In genomic region chr15:3270646-3271077, GRCm38 (mm10) we compare ENCODE assay signal across 7 mouse cellular contexts. TPM values are rescaled to one million over a fixed set of nuclear protein-coding genes. Genes with fewer than 3 reads are reported as not detected.
DNase-seq lines count a peak whose midpoint lies in the region; ATAC-seq lines count a peak whose summit lies in the region.

No protein-coding gene starts in this region.

- intact Hi-C loops in gastrocnemius, postnatal 36 days (cut with DNase I): loop anchor here (5.0 kb wide), 1 partner anchor 43 kb away; no protein-coding TSS in a partner anchor
- intact Hi-C loops in left cerebral cortex, postnatal 36 days (cut with DNase I): loop anchor here (5.0 kb wide), 1 partner anchor 43 kb away; no protein-coding TSS in a partner anchor

- H3K27ac ChIP-seq in intestine, embryonic 14.5 days (ENCODE audit: low read depth): peak overlapping the region; percentile 91
- H3K27ac ChIP-seq in midbrain, embryonic 10.5 days (replicated peaks): peak overlapping the region; percentile 88

- no peaks in the 10 kb centered on the region for H3K27me3 ChIP-seq in intestine, embryonic 14.5 days (replicated peaks; ENCODE audit: control insufficient read depth, insufficient read depth, low read length)
- no peaks in the 10 kb centered on the region for H3K27me3 ChIP-seq in midbrain, embryonic 10.5 days (ENCODE audit: low read depth, poor library complexity, severe bottlenecking)

- H3K36me3 ChIP-seq in intestine, embryonic 14.5 days (ENCODE audit: control insufficient read depth, insufficient read depth, low read length): peaks cover 4% of the 10 kb centered on the region; the same call in 1 of the 2 replicates
- H3K36me3 ChIP-seq in midbrain, embryonic 10.5 days: no peaks in the 10 kb centered on the region

- peak overlapping the region; percentile 51 for H3K9ac ChIP-seq in intestine, embryonic 14.5 days (ENCODE audit: low read length)

- no peaks in the 10 kb centered on the region for H3K9me3 ChIP-seq in intestine, embryonic 14.5 days (ENCODE audit: control insufficient read depth, low read length)
- no peaks in the 10 kb centered on the region for H3K9me3 ChIP-seq in midbrain, embryonic 10.5 days (replicated peaks)

- peak; percentile 76 for DNase-seq in adrenal gland, adult 8-10 months
- DNase-seq in embryo, embryonic 11 days: peak; percentile 69
- peak; percentile 68 to 83 for DNase-seq in gastrocnemius, postnatal 36 days
- peak; percentile 94 for DNase-seq in intestine, embryonic 14.5 days (ENCODE audit: low spot score)
- peak; percentile 26 to 57 for DNase-seq in left cerebral cortex, postnatal 36 days (ENCODE audit: low spot score in 2 of 2)
- peak; percentile 70 for DNase-seq in midbrain, embryonic 10.5 days (ENCODE audit: low spot score)
- peak; percentile 35 for DNase-seq in spleen, adult 12 weeks (ENCODE audit: low spot score)

- H3K4me3 ChIP-seq in intestine, embryonic 14.5 days (ENCODE audit: low read depth, low read length): peak overlapping the region; percentile 42
- H3K4me3 ChIP-seq in midbrain, embryonic 10.5 days: peak overlapping the region; percentile 48

- 2% methylated on average over 12 of the region's 12 CpGs for WGBS in intestine, embryonic 14.5 days
- 7% methylated on average over 12 of the region's 12 CpGs for WGBS in midbrain, embryonic 10.5 days

- H3K4me1 ChIP-seq in intestine, embryonic 14.5 days (replicated peaks; ENCODE audit: control insufficient read depth, insufficient read depth, low read length): peaks cover 9% of the 10 kb centered on the region; the same call in 1 of the 2 replicates
- H3K4me1 ChIP-seq in midbrain, embryonic 10.5 days: peaks cover 21% of the 10 kb centered on the region

- peak overlapping the region; percentile 56 for H3K4me2 ChIP-seq in intestine, embryonic 14.5 days (ENCODE audit: low read length)

- ATAC-seq in intestine, embryonic 14.5 days (replicated peaks; ENCODE audit: low FRiP score, low TSS enrichment, low read depth): peak; percentile 92

RNA-seq across cellular contexts. Expression of gene Selenop, which starts 2.3 kb away (rescaled TPM):
- 100 to 1,000 TPM; 265 to 408 (median 353) TPM for total RNA-seq in adrenal gland, adult 8-10 months (2022)
- 100 to 1,000 TPM; 109 to 124 TPM for total RNA-seq in gastrocnemius, postnatal 36 days (2021)
- polyA plus RNA-seq in intestine, embryonic 14.5 days (2014; fragmentation: Nextera tagmentation; extraction: Ambion mirVana): 153 and 172 TPM in 2 replicates
- total RNA-seq in left cerebral cortex, postnatal 36 days (2021): 100 to 1,000 TPM; 300 to 351 TPM
- 53.5 and 61.5 TPM in 2 replicates for polyA plus RNA-seq in midbrain, embryonic 10.5 days (2016; fragmentation: Nextera tagmentation; extraction: Ambion mirVana)

RNA-seq across cellular contexts. Expression of gene Ccdc152, which starts 32.7 kb away (rescaled TPM):
- total RNA-seq in adrenal gland, adult 8-10 months (2022): not detected
- total RNA-seq in gastrocnemius, postnatal 36 days (2021): not detected
- 0.16 and 0.24 TPM in 2 replicates for polyA plus RNA-seq in intestine, embryonic 14.5 days (2014; fragmentation: Nextera tagmentation; extraction: Ambion mirVana)
- total RNA-seq in left cerebral cortex, postnatal 36 days (2021): not detected
- not detected in 2 replicates for polyA plus RNA-seq in midbrain, embryonic 10.5 days (2016; fragmentation: Nextera tagmentation; extraction: Ambion mirVana)

Comparison
In these comparisons a context has a peak if more than half of its experiments do, and no peak if none do; other contexts are left out.
1. Peak in every context shown above with its lines: DNase-seq, ATAC-seq, H3K4me3 ChIP-seq and H3K27ac ChIP-seq.
2. DNase-seq: peak in every context shown above with its lines; median percentile 94 in intestine, embryonic 14.5 days; 76 in adrenal gland, adult 8-10 months; 76 in gastrocnemius, postnatal 36 days; 70 in midbrain, embryonic 10.5 days; 69 in embryo, embryonic 11 days; 42 in left cerebral cortex, postnatal 36 days; 35 in spleen, adult 12 weeks.